Mouse (Mus musculus) CH12.LX (cell line): Measurements from ENCODE around the gene Zscan18. TPM values are rescaled to one million over a fixed set of nuclear protein-coding genes. Genes with fewer than 3 reads are reported as not detected.
A peak's percentile ranks its signal among the peaks of the same experiment; 100 is the strongest.

Experiments
- DNase-seq: peaks from one replicate; pipeline ENCODE4 v3.0.0-alpha.2; 2013; ENCODE audit errors: extremely low read depth
- H3K27ac ChIP-seq: 2 replicates; pipeline ENCODE4 v1.5.1; 2012; ENCODE audit warnings: low read depth, mild to moderate bottlenecking, control low read depth, moderate library complexity; ENCODE audit not compliant: insufficient read depth
- H3K27me3 ChIP-seq: replicated peaks from 2 replicates; pipeline ENCODE3; 2012; ENCODE audit warnings: inconsistent platforms
- H3K36me3 ChIP-seq, 2 experiments: replicated peaks in 1 of 2; 2 replicates each; pipeline versions ENCODE3 to v1.6.1; 2012; ENCODE audit warnings: inconsistent platforms in 1 of 2, low read length in 1 of 2, mild to moderate bottlenecking in 1 of 2, mixed read lengths in 1 of 2, moderate library complexity in 1 of 2; ENCODE audit not compliant: control insufficient read depth in 1 of 2, insufficient read depth in 1 of 2
- H3K4me1 ChIP-seq, 2 experiments: 2 replicates each; pipeline ENCODE4 v1.6.1; 2012; ENCODE audit warnings: inconsistent platforms in 1 of 2, moderate library complexity in 1 of 2; ENCODE audit not compliant: insufficient read depth in 2 of 2, control insufficient read depth in 1 of 2
- H3K4me2 ChIP-seq: 2 replicates; pipeline ENCODE4 v1.6.1; 2012; ENCODE audit warnings: low read depth, mild to moderate bottlenecking, control low read depth; ENCODE audit not compliant: poor library complexity, insufficient read depth, severe bottlenecking
- H3K4me3 ChIP-seq, 3 experiments: fragments of 150-350 bp in 1 of 3; sonication (generic) in 1 of 3; replicated peaks in 1 of 3; 2 replicates each; pipeline versions ENCODE3 to v1.5.1; 2011 to 2012; ENCODE audit warnings: low read depth in 2 of 3, low read length in 2 of 3, mild to moderate bottlenecking in 2 of 3, moderate library complexity in 2 of 3, control low read depth in 1 of 3, improper control_type of control experiment in 1 of 3, inconsistent platforms in 1 of 3, mixed read lengths in 1 of 3; ENCODE audit not compliant: poor library complexity in 1 of 3
- H3K79me2 ChIP-seq: replicated peaks from 2 replicates; pipeline ENCODE4 v1.6.1; 2012; ENCODE audit warnings: mild to moderate bottlenecking, moderate library complexity; ENCODE audit not compliant: control insufficient read depth, poor library complexity, insufficient read depth, severe bottlenecking; ENCODE audit errors: extremely low read depth
- H3K9ac ChIP-seq: 2 replicates; pipeline ENCODE4 v1.6.1; 2012; ENCODE audit warnings: low read depth, mild to moderate bottlenecking, control low read depth, moderate library complexity; ENCODE audit not compliant: insufficient read depth
- H3K9me3 ChIP-seq: replicated peaks from 2 replicates; pipeline ENCODE3; 2012; ENCODE audit warnings: low read length, inconsistent platforms, mixed read lengths
- BHLHE40 ChIP-seq: IDR thresholded peaks from 2 replicates; pipeline ENCODE4 v1.6.1; 2011; ENCODE audit warnings: mild to moderate bottlenecking, low read depth, low read length, improper control_type of control experiment
- CTCF ChIP-seq, 2 experiments: IDR thresholded peaks in 1 of 2; conservative IDR thresholded peaks in 1 of 2; 2 replicates each; pipeline ENCODE4 v1.5.1; 2011 to 2012; ENCODE audit warnings: low read depth in 2 of 2, low read length in 2 of 2, improper control_type of control experiment in 1 of 2, inconsistent platforms in 1 of 2, mild to moderate bottlenecking in 1 of 2, moderate library complexity in 1 of 2
- ELF1 ChIP-seq: IDR thresholded peaks from 2 replicates; pipeline ENCODE4 v1.6.1; 2014; ENCODE audit warnings: low read depth, mild to moderate bottlenecking, inconsistent platforms, low read length, improper control_type of control experiment
- ETS1 ChIP-seq: conservative IDR thresholded peaks from 2 replicates; pipeline ENCODE4 v1.6.1; 2012; ENCODE audit warnings: low read depth, mild to moderate bottlenecking, inconsistent platforms, low read length, improper control_type of control experiment, moderate library complexity
- JUN ChIP-seq: IDR thresholded peaks from 2 replicates; pipeline ENCODE4 v1.6.1; 2011; ENCODE audit warnings: low read depth, mild to moderate bottlenecking, low read length, improper control_type of control experiment, moderate library complexity; ENCODE audit not compliant: insufficient read depth
- JUND ChIP-seq: conservative IDR thresholded peaks from 2 replicates; pipeline ENCODE4 v1.6.1; 2011; ENCODE audit warnings: low read depth, low read length, improper control_type of control experiment
- MAX ChIP-seq: IDR thresholded peaks from 2 replicates; pipeline ENCODE4 v1.6.1; 2011; ENCODE audit warnings: low read length, improper control_type of control experiment
- MAZ ChIP-seq: IDR thresholded peaks from 2 replicates; pipeline ENCODE4 v1.6.1; 2012; ENCODE audit warnings: low read depth, mild to moderate bottlenecking, inconsistent platforms, low read length, improper control_type of control experiment, moderate library complexity
- NRF1 ChIP-seq: IDR thresholded peaks from 2 replicates; pipeline ENCODE4 v1.6.1; 2014; ENCODE audit warnings: low read depth, mild to moderate bottlenecking, inconsistent platforms, low read length, improper control_type of control experiment, moderate library complexity
- PAX5 ChIP-seq: IDR thresholded peaks from 2 replicates; pipeline ENCODE4 v1.6.1; 2012; ENCODE audit warnings: low read length, inconsistent platforms, mixed read lengths
- RAD21 ChIP-seq: IDR thresholded peaks from 2 replicates; pipeline ENCODE4 v1.6.1; 2011; ENCODE audit warnings: low read depth, mild to moderate bottlenecking, low read length, improper control_type of control experiment, moderate library complexity
- SMC3 ChIP-seq: IDR thresholded peaks from 2 replicates; pipeline ENCODE4 v1.6.1; 2011; ENCODE audit warnings: low read depth, low read length, improper control_type of control experiment
- TCF12 ChIP-seq: IDR thresholded peaks from 2 replicates; pipeline ENCODE4 v1.6.1; 2014; ENCODE audit warnings: low read depth, mild to moderate bottlenecking, inconsistent platforms, low read length, improper control_type of control experiment
- USF1 ChIP-seq: IDR thresholded peaks from 2 replicates; pipeline ENCODE4 v1.6.1; 2014; ENCODE audit warnings: low read depth, mild to moderate bottlenecking, inconsistent platforms, low read length, improper control_type of control experiment
- USF2 ChIP-seq: conservative IDR thresholded peaks from 2 replicates; pipeline ENCODE4 v1.6.1; 2011; ENCODE audit warnings: low read depth, low read length, improper control_type of control experiment
- ZC3H11A ChIP-seq: IDR thresholded peaks from 2 replicates; pipeline ENCODE4 v1.6.1; 2012; ENCODE audit warnings: low read depth, mild to moderate bottlenecking, inconsistent platforms, low read length, improper control_type of control experiment
- ZKSCAN1 ChIP-seq: IDR thresholded peaks from 2 replicates; pipeline ENCODE4 v1.6.1; 2012; ENCODE audit warnings: low read depth, inconsistent platforms, low read length, improper control_type of control experiment, borderline replicate concordance
- ZMIZ1 ChIP-seq: IDR thresholded peaks from 2 replicates; pipeline ENCODE4 v1.6.1; 2012; ENCODE audit warnings: low read depth, mild to moderate bottlenecking, inconsistent platforms, low read length, improper control_type of control experiment
- ZNF384 ChIP-seq: IDR thresholded peaks from 2 replicates; pipeline ENCODE4 v1.6.1; 2012; ENCODE audit warnings: low read depth, low read length, improper control_type of control experiment, inconsistent platforms
- dilution Hi-C: fragments of 300-500 bp; cut with MboI; formaldehyde crosslinking; loops from 2 replicates; pipeline ENCODE4 v1.14.3; 2020; ENCODE audit warnings: low sequenced_read_pairs; ENCODE audit not compliant: extremely low pct_unique_long_range_greater_than_20kb, extremely low pct_ligation_motif_present
- in situ Hi-C: fragments of 300-500 bp; cut with MboI; formaldehyde crosslinking; loops from 3 replicates; pipeline ENCODE4 v1.14.3; 2019; ENCODE audit warnings: low sequenced_read_pairs, low pct_ligation_motif_present, low pct_unique_long_range_greater_than_20kb, mixed read lengths
- polyA plus RNA-seq: library from polyadenylated mRNA; unstranded; fragments of >175 nt; gene quantifications from 2 replicates; pipeline ENCODE4 v1.2.1, GENCODE M21; 2012; ENCODE audit warnings: low read depth; ENCODE audit not compliant: insufficient read length
- total RNA-seq, 2 experiments: library from RNA; depleted of rRNA; stranded (reverse); fragments of 300-350 nt in 1 of 2; fragments of >200 nt in 1 of 2; gene quantifications; 2 replicates each; pipeline ENCODE4 v1.2.3; 2012 to 2014

Gene Zscan18
- total RNA-seq (2012; rRNA removed) (1.6 and 1.8 TPM in 2 replicates), total RNA-seq (2014; rRNA removed) (0.56 and 1.4 TPM in 2 replicates), polyA plus RNA-seq (1.3 and 1.6 TPM in 2 replicates)

DNA sequence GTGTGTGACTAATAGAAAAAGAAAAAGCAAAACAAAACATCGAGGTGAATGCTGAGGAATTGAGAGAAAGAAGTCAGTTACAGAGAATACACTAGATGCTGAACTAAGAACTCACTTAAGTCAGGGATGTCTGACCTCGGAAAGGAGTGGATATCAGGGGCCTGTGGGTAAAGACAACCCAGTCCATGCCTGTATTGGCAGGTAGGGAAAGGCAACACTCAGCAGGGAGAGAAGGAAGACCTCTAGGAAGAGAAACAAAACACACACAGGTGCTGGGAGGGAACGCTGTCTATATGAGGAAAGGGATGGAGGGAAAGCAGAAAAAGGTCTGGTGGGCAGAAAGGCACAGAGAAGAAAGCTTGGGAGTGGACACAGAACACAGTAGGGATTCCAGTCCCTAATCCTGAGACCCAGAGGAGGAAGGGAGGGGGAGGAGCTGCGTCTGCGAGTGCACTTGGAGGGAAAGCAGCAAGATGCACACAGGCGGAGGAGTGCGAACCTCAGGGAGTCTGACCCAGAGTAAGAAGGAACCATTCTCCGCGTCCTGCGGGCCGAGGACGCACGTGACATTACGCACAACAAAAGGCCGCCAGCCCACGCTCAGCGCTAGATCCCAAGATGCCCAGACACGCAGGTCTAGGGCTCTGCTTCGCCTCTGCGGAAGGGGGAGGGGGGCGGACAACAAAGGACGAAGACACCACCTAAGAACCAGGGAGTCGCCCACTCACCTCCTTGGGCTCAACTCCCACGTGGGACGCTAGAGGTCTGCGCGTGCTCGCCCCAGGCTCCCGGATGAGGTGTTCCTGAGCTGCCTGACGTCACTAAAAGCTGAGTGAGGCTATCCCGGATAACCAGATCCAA is at the start of gene Zscan18:
TSS of gene Zscan18 (minus strand) at position 770 of the 861 bp plus-strand sequence.
- no peak for DNase-seq
- Histone ChIP-seq H3K36me3 (peaks cover 6 to 31% of the 10 kb centered on the region in 2 experiments), H3K4me2 (no peak within 1 kb of the TSS), H3K27ac (no peak within 1 kb of the TSS), H3K4me3 (no peak within 1 kb of the TSS), H3K4me1 (no peaks in the 10 kb centered on the region), H3K27me3 (no peaks in the 10 kb centered on the region), H3K9ac (no peak within 1 kb of the TSS), H3K79me2 (no peaks in the 10 kb centered on the region), H3K9me3 (no peaks in the 10 kb centered on the region)
- in situ Hi-C loops, result no loop called here
- dilution Hi-C loops, result no loop called here
- TF ChIP-seq PAX5 (no peak), MAX (no peak)

DNA sequence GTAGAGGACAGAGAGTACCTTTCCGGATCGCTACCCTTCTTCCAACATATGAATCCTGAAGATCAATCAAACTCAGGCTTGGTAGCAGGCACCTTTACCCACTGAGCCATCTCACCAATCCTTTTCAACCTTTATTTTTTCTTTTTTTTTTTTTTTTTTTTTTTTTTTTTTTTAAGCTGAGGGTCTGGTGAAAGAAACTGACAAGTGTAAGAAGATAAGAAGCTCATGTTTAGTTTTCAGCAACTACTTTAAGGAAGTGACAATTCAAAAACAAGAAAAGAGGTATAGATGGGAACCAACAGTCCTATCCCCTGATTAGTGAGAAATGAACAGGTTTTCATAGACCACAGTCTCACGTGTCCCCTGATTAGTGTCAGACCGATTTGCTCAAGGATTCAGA is 32.3 kb upstream of the Zscan18 start:
- H3K36me3 ChIP-seq, result peaks cover 34 to 47% of the 10 kb centered on the region in 2 experiments
- peak; percentile 68 for TF ChIP-seq ZNF384
- TF ChIP-seq ZC3H11A, result no peak
- peak overlapping the region; percentile 92 for H3K9ac ChIP-seq
- no peak for DNase-seq
- peak overlapping the region; percentile 64 for H3K4me2 ChIP-seq
- no peak overlapping the region for H3K27ac ChIP-seq
- peak overlapping the region; percentile 74 to 91 (median 83) for H3K4me3 ChIP-seq
- H3K9me3 ChIP-seq, result peaks cover 43% of the 10 kb centered on the region
- in situ Hi-C loops, result no loop called here
- dilution Hi-C loops, result no loop called here
- H3K27me3 ChIP-seq, result no peaks in the 10 kb centered on the region
- peaks cover 0 to 13% of the 10 kb centered on the region in 2 experiments; a peak in 2 of 4 replicates for H3K4me1 ChIP-seq
- H3K79me2 ChIP-seq, result peaks cover 15% of the 10 kb centered on the region

DNA sequence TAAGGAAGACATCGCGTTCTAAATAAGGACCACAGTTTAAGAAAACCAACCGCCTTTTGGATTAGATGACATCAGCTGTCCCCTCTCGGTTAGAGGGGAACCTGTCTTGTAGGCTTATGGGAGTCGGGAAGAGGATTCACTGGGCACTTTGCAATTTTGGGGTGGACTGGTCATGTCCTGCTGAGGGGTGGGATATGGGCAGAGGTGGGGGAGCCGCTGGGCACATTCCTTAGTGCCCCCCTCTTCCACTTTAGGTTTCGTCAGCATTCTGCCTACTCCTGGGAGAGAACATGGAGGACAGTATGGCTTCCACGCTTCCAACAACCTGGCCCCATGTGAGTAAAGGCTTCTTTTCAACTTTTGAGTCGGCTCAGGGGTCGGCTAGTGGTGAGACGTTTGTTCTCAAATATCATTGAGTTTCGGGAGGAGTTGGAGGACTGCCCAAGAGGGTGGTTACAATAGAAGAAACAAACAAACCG is 31.8 kb upstream of the Zscan18 start:
- Histone ChIP-seq H3K9me3 (peaks cover 37% of the 10 kb centered on the region), H3K4me2 (peak overlapping the region; percentile 64; the same call in 1 of the 2 replicates), H3K36me3 (peaks cover 31 to 42% of the 10 kb centered on the region in 2 experiments), H3K4me1 (peaks cover 0 to 13% of the 10 kb centered on the region in 2 experiments; a peak in 2 of 4 replicates), H3K27ac (peak overlapping the region; percentile 45), H3K27me3 (no peaks in the 10 kb centered on the region), H3K4me3 (peak overlapping the region; percentile 74 to 91 (median 83)), H3K9ac (peak overlapping the region; percentile 92), H3K79me2 (peaks cover 15% of the 10 kb centered on the region)
- in situ Hi-C loops, result no loop called here
- peak; percentile 20 for DNase-seq
- TF ChIP-seq ZC3H11A, result no peak
- TF ChIP-seq JUN, result no peak
- TF ChIP-seq ETS1, result no peak
- no peak for TF ChIP-seq SMC3
- TF ChIP-seq MAX, result no peak
- no peak for TF ChIP-seq CTCF (conservative IDR thresholded peaks at IDR 0.05 in 1 of 2, IDR thresholded peaks at IDR 0.05 in 1 of 2; ENCODE audit: low read depth in 2 of 2, low read length in 2 of 2)
- no peak for TF ChIP-seq ELF1
- no peak for TF ChIP-seq USF2
- TF ChIP-seq USF1, result no peak
- no peak for TF ChIP-seq ZMIZ1
- TF ChIP-seq TCF12, result no peak
- TF ChIP-seq PAX5, result no peak
- TF ChIP-seq BHLHE40, result no peak
- TF ChIP-seq ZKSCAN1, result no peak
- TF ChIP-seq RAD21, result no peak
- TF ChIP-seq NRF1, result no peak; the same call in 1 of the 2 replicates
- TF ChIP-seq JUND, result no peak
- TF ChIP-seq MAZ, result no peak
- TF ChIP-seq ZNF384, result no peak
- dilution Hi-C loops, result no loop called here
